22 mouse cellular contexts compared by ENCODE assay signal in the genomic region with DNA sequence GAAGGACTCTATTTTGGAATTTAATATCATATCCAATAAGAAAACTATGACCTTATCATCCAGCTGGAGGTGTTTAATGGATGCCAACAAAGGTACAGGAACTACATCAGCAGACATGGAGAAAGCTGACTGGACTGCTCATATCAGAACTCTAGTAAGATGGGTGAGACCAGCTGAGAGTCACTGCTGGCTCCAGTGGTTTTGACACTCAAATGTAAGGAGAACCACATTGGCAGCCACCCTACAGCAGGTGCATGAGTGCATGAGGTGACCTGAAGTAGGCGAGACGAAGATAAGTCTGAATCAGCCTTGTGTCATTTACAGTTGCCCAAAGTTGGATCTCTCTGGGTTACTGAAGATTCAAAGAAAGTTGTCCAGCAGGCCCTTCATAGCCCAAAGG. TPM values are rescaled to one million over a fixed set of nuclear protein-coding genes. Genes with fewer than 3 reads are reported as not detected.
DNase-seq lines count a peak whose midpoint lies in the region; ATAC-seq and TF ChIP-seq lines count a peak whose summit lies in the region.
"Had no signal": no experiment of that assay in that cellular context is flagged by ENCODE, and none has a peak within 500 bp of the region (broad histone marks: within the 10 kb centered on the region; RNA-seq: fewer than 3 reads in every experiment).

No protein-coding gene starts in this region.

- no peak overlapping the region for H3K4me2 ChIP-seq in heart, embryonic 13.5 days
- H3K4me2 ChIP-seq in heart, postnatal 0 days (ENCODE audit: low read depth, low read length): no peak overlapping the region
- H3K4me2 ChIP-seq: embryonic facial prominence, embryonic 13.5 days; forebrain, embryonic 12.5 days; hindbrain, embryonic 14.5 days had no signal

- H3K4me3 ChIP-seq in heart, embryonic 13.5 days: no peak overlapping the region
- no peak overlapping the region for H3K4me3 ChIP-seq in heart, postnatal 0 days (ENCODE audit: low read depth, low read length)
- H3K4me3 ChIP-seq: embryonic facial prominence, embryonic 13.5 days; forebrain, embryonic 12.5 days; hindbrain, embryonic 10.5 days had no signal

- WGBS in heart, embryonic 13.5 days: 80% methylated on average over 2 of the region's 2 CpGs
- WGBS in heart, postnatal 0 days: 81% methylated on average over 2 of the region's 2 CpGs

- H3K4me1 ChIP-seq in heart, embryonic 13.5 days: peaks cover 41% of the 10 kb centered on the region
- H3K4me1 ChIP-seq in heart, postnatal 0 days (ENCODE audit: control insufficient read depth, insufficient read depth): peaks cover 50% of the 10 kb centered on the region
- H3K4me1 ChIP-seq: embryonic facial prominence, embryonic 13.5 days; forebrain, embryonic 12.5 days had no signal

- H3K9ac ChIP-seq in heart, embryonic 13.5 days: no peak overlapping the region
- no peak overlapping the region for H3K9ac ChIP-seq in heart, postnatal 0 days (replicated peaks; ENCODE audit: low read depth, low read length)
- H3K9ac ChIP-seq: embryonic facial prominence, embryonic 13.5 days; forebrain, embryonic 12.5 days; hindbrain, embryonic 14.5 days had no signal

- intact Hi-C loops in gastrocnemius, postnatal 14 days (cut with DNase I; ENCODE audit: low total_unique reads): no loop called here
- intact Hi-C loops in heart, postnatal 14 days (cut with DNase I): loop anchor here (5.0 to 10.0 kb wide), 2 partner anchors 152 to 285 kb away; no protein-coding TSS in a partner anchor

- H3K9me3 ChIP-seq in heart, embryonic 13.5 days: no peaks in the 10 kb centered on the region
- no peaks in the 10 kb centered on the region for H3K9me3 ChIP-seq in heart, postnatal 0 days (replicated peaks; ENCODE audit: control insufficient read depth, low read length)
- H3K9me3 ChIP-seq: embryonic facial prominence, embryonic 13.5 days; forebrain, embryonic 12.5 days; hindbrain, embryonic 10.5 days had no signal

- no peak for TF ChIP-seq EP300 in heart, postnatal 0 days (IDR thresholded peaks at IDR 0.05; ENCODE audit: low read depth)

- H3K27me3 ChIP-seq in heart, embryonic 13.5 days (replicated peaks): no peaks in the 10 kb centered on the region
- no peaks in the 10 kb centered on the region for H3K27me3 ChIP-seq in heart, postnatal 0 days (ENCODE audit: control insufficient read depth, insufficient read depth, low read length)
- H3K27me3 ChIP-seq: CH12.LX; embryonic facial prominence, embryonic 13.5 days; forebrain, embryonic 12.5 days; Patski had no signal

- TF ChIP-seq CTCF in heart, postnatal 0 days (IDR thresholded peaks at IDR 0.05; ENCODE audit: low read depth): no peak

- H3K27ac ChIP-seq in heart, embryonic 13.5 days (replicated peaks): peak overlapping the region; percentile 58
- H3K27ac ChIP-seq in heart, postnatal 0 days (ENCODE audit: low read depth): peak overlapping the region; percentile 84
- H3K27ac ChIP-seq: embryonic facial prominence, embryonic 13.5 days; forebrain, embryonic 12.5 days; hindbrain, embryonic 10.5 days; hindbrain, embryonic 14.5 days had no signal

- ATAC-seq in heart, embryonic 13.5 days (ENCODE audit: extremely low read depth, insufficient number of reproducible peaks, low FRiP score, low TSS enrichment): no peak
- ATAC-seq in heart, postnatal 0 days (ENCODE audit: insufficient read depth, low read depth): no peak
- ATAC-seq: activated CD4-positive, CD25-positive, alpha-beta regulatory T cell, adult 4 months; forebrain, embryonic 16.5 days; intestine, postnatal 0 days; Patski had no signal

- no peaks in the 10 kb centered on the region for H3K36me3 ChIP-seq in heart, embryonic 13.5 days
- H3K36me3 ChIP-seq in heart, postnatal 0 days (replicated peaks; ENCODE audit: control insufficient read depth, insufficient read depth, low read length): no peaks in the 10 kb centered on the region
- H3K36me3 ChIP-seq: embryonic facial prominence, embryonic 13.5 days; forebrain, embryonic 12.5 days; hindbrain, embryonic 10.5 days had no signal

- DNase-seq in gastrocnemius, postnatal 14 days: peak; percentile 24
- DNase-seq in gastrocnemius, postnatal 25 days: no peak
- DNase-seq in heart, postnatal 14 days: no peak
- no peak for DNase-seq in heart, postnatal 0 days (ENCODE audit: low spot score)
- DNase-seq in heart, adult 18-20 months: no peak
- DNase-seq in skeletal muscle tissue, adult 2 months (ENCODE audit: low read depth, low spot score): peak; percentile 68
- DNase-seq: adrenal gland, postnatal 25 days; cerebellum, adult 18-20 months; cerebellum, adult 9-11 months; cerebellum, postnatal 36 days; kidney, adult 8-10 months had no signal

RNA-seq across cellular contexts. Expression of gene Tmtc1, which starts 44.6 kb away (rescaled TPM):
- 10 to 100 TPM; 46.0 to 52.6 TPM for total RNA-seq in gastrocnemius, postnatal 14 days (2021)
- total RNA-seq in gastrocnemius, postnatal 25 days (2021): 10 to 100 TPM; 64.0 to 64.8 TPM
- polyA plus RNA-seq in heart, embryonic 13.5 days (2015; fragmentation: Nextera tagmentation; extraction: Ambion mirVana): 2.0 and 2.1 TPM in 2 replicates
- 10 to 100 TPM; 43.2 to 55.6 TPM for total RNA-seq in heart, postnatal 14 days (2021)
- 28.9 and 39.8 TPM in 2 replicates for total RNA-seq in heart, postnatal 0 days (2014; rRNA removed; ENCODE audit: low replicate concordance)
- polyA plus RNA-seq in heart, postnatal 0 days (2015; fragmentation: Nextera tagmentation; extraction: Ambion mirVana): 2.4 and 2.5 TPM in 2 replicates
- total RNA-seq in heart, adult 18-20 months (2021): 10 to 100 TPM; 74.5 to 82.5 TPM
- total RNA-seq: granulocyte monocyte progenitor cell, adult 5-6 weeks had no signal

Comparison
In these comparisons a context has a peak if more than half of its experiments do, and no peak if none do; other contexts are left out.
1. DNase-seq: peak in gastrocnemius, postnatal 14 days (single experiment) and skeletal muscle tissue, adult 2 months (single experiment); none in gastrocnemius, postnatal 25 days (single experiment), heart, postnatal 14 days (0 of 2), heart, postnatal 0 days (single experiment) and heart, adult 18-20 months (0 of 2).